Mouse (Mus musculus): Measurements from ENCODE around the gene Unc93a2. TPM values are rescaled to one million over a fixed set of nuclear protein-coding genes. Genes with fewer than 3 reads are reported as not detected.
"Not testable (repeated sequence)": the region's sequence is repeated elsewhere in the genome, so short reads cannot be mapped to it uniquely, and the experiment has no call there.

The Unc93a2 gene
- polyA plus RNA-seq, 1 experiment = 0.13 TPM

DNA sequence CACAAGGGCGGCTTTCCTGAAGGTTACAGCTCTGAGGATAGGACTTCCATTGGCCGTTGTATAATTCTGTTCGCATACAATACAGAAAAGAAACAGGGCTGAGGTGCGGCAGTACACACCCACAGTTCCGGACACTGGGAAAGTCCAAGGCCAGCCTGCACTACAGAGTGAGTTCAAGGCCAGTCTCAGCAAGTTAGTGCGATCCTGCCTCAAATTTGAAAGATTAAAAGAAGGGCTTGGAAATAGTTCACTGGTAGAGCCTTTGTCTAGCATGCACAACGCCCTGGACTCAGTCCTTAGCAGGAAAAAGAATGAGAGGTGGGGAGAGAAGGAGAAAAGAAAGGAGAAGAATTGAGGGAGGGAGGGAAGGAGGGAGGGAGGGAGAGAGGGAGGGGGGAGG lies 9.9 kb upstream of the Unc93a2 start:
- not testable (repeated sequence) for DNase-seq; H3K4me3 ChIP-seq (ENCODE audit: insufficient read depth, low read depth, low read length); H3K4me1 ChIP-seq (ENCODE audit: control insufficient read depth, insufficient read depth, low read length); H3K27ac ChIP-seq (ENCODE audit: insufficient read depth, low read depth, low read length); H3K27me3 ChIP-seq (replicated peaks; ENCODE audit: control insufficient read depth, insufficient read depth, low read length); H3K36me3 ChIP-seq (ENCODE audit: control insufficient read depth, insufficient read depth, low read length)
- WGBS = 90% methylated on average over 7 of the region's 7 CpGs

DNA sequence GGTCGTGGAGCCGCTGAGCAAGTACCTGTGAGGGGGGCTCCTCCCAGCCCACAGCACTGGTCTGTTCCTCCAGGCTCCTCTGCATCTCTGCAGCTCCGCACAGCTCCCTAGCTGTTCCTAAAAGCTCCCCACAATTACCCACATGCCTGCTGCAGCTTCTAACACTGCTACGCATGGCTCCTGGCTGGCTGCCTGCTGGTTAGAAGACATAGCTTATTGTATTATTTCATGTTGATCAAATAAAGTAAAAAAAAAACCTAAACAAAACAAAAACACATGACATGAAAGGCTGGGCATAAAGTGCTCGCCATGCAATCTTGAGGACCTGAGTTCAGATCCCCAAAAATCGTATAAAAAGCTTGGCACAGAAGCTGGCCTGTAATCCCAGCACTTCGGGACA lies 4.6 kb upstream of the Unc93a2 start:
- not testable (repeated sequence) for H3K4me3 ChIP-seq (ENCODE audit: insufficient read depth, low read depth, low read length); DNase-seq; H3K36me3 ChIP-seq (ENCODE audit: control insufficient read depth, insufficient read depth, low read length); H3K27me3 ChIP-seq (replicated peaks; ENCODE audit: control insufficient read depth, insufficient read depth, low read length); H3K4me1 ChIP-seq (ENCODE audit: control insufficient read depth, insufficient read depth, low read length); H3K27ac ChIP-seq (ENCODE audit: insufficient read depth, low read depth, low read length)
- WGBS = 81% methylated on average over 7 of the region's 7 CpGs

GRCm38 (mm10) chr17:7388958-7389356 lies 3.7 kb upstream of the Unc93a2 start:
- not testable (repeated sequence) for DNase-seq; H3K4me3 ChIP-seq (ENCODE audit: insufficient read depth, low read depth, low read length); H3K27me3 ChIP-seq (replicated peaks; ENCODE audit: control insufficient read depth, insufficient read depth, low read length); H3K36me3 ChIP-seq (ENCODE audit: control insufficient read depth, insufficient read depth, low read length); H3K4me1 ChIP-seq (ENCODE audit: control insufficient read depth, insufficient read depth, low read length); H3K27ac ChIP-seq (ENCODE audit: insufficient read depth, low read depth, low read length)
- WGBS = 77% methylated on average over 8 of the region's 8 CpGs

- not testable (repeated sequence) for H3K36me3 ChIP-seq (ENCODE audit: control insufficient read depth, insufficient read depth, low read length); H3K27me3 ChIP-seq (replicated peaks; ENCODE audit: control insufficient read depth, insufficient read depth, low read length); H3K4me3 ChIP-seq (ENCODE audit: insufficient read depth, low read depth, low read length); H3K4me1 ChIP-seq (ENCODE audit: control insufficient read depth, insufficient read depth, low read length); DNase-seq; H3K27ac ChIP-seq (ENCODE audit: insufficient read depth, low read depth, low read length)
- WGBS = no CpG with 5 or more reads among the region's 2 CpGs
Observed at GRCm38 (mm10) chr17:7388341-7388957, 3.2 kb upstream of the Unc93a2 start.

- WGBS = 74% methylated on average over 8 of the region's 8 CpGs
- H3K27ac ChIP-seq (ENCODE audit: insufficient read depth, low read depth, low read length) = not testable (repeated sequence)
Observed at GRCm38 (mm10) chr17:7386016-7386415, 752 bp upstream of the Unc93a2 start.

GRCm38 (mm10) chr17:7383167-7384143 lies 1.8 kb downstream of the Unc93a2 start:
- not testable (repeated sequence) for H3K27ac ChIP-seq (ENCODE audit: insufficient read depth, low read depth, low read length); H3K36me3 ChIP-seq (ENCODE audit: control insufficient read depth, insufficient read depth, low read length); DNase-seq; H3K4me1 ChIP-seq (ENCODE audit: control insufficient read depth, insufficient read depth, low read length); H3K4me3 ChIP-seq (ENCODE audit: insufficient read depth, low read depth, low read length); H3K27me3 ChIP-seq (replicated peaks; ENCODE audit: control insufficient read depth, insufficient read depth, low read length)
- 55% methylated on average over 12 of the region's 13 CpGs for WGBS

More at GRCm38 (mm10) chr17:7386016-7386415, 752 bp upstream of the Unc93a2 start:
- not testable (repeated sequence) for DNase-seq; H3K36me3 ChIP-seq (ENCODE audit: control insufficient read depth, insufficient read depth, low read length); H3K4me3 ChIP-seq (ENCODE audit: insufficient read depth, low read depth, low read length); H3K27me3 ChIP-seq (replicated peaks; ENCODE audit: control insufficient read depth, insufficient read depth, low read length); H3K4me1 ChIP-seq (ENCODE audit: control insufficient read depth, insufficient read depth, low read length)

GRCm38 (mm10) chr17:7382711-7383110 lies 2.6 kb downstream of the Unc93a2 start:
- not testable (repeated sequence) for H3K27ac ChIP-seq (ENCODE audit: insufficient read depth, low read depth, low read length); H3K36me3 ChIP-seq (ENCODE audit: control insufficient read depth, insufficient read depth, low read length); H3K4me3 ChIP-seq (ENCODE audit: insufficient read depth, low read depth, low read length); H3K4me1 ChIP-seq (ENCODE audit: control insufficient read depth, insufficient read depth, low read length); H3K27me3 ChIP-seq (replicated peaks; ENCODE audit: control insufficient read depth, insufficient read depth, low read length); DNase-seq
- WGBS = 66% methylated on average over 1 of the region's 3 CpGs

DNA sequence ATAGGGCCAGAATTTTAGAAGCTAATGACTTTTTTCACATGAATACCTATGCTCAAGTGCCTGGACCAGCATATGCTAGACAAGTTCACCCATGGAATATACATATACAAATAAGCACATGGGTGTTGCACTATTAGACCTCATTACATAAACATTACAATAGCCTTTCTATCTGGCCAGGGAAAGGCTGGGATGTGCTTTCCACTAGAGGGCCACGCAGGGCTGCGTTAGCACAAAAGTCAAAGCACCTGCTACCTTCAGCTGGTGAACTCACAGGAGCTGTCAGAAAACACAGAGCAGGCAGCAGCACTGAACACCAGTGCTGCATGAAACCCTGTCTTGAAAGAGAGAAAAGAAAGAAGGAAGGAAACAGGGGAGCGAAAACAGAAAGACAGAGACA lies 7.4 kb downstream of the Unc93a2 start:
- not testable (repeated sequence) for H3K4me1 ChIP-seq (ENCODE audit: control insufficient read depth, insufficient read depth, low read length); H3K4me3 ChIP-seq (ENCODE audit: insufficient read depth, low read depth, low read length); H3K27me3 ChIP-seq (replicated peaks; ENCODE audit: control insufficient read depth, insufficient read depth, low read length); H3K36me3 ChIP-seq (ENCODE audit: control insufficient read depth, insufficient read depth, low read length); DNase-seq; H3K27ac ChIP-seq (ENCODE audit: insufficient read depth, low read depth, low read length)
- 12% methylated on average over 2 of the region's 3 CpGs for WGBS

- DNase-seq; H3K36me3 ChIP-seq (ENCODE audit: control insufficient read depth, insufficient read depth, low read length); H3K4me3 ChIP-seq (ENCODE audit: insufficient read depth, low read depth, low read length); H3K4me1 ChIP-seq (ENCODE audit: control insufficient read depth, insufficient read depth, low read length); H3K27me3 ChIP-seq (replicated peaks; ENCODE audit: control insufficient read depth, insufficient read depth, low read length); H3K27ac ChIP-seq (ENCODE audit: insufficient read depth, low read depth, low read length): not testable (repeated sequence)
- WGBS = 100% methylated on average over 1 of the region's 3 CpGs
Observed at GRCm38 (mm10) chr17:7376951-7377700, 8.1 kb downstream of the Unc93a2 start.

- H3K27me3 ChIP-seq (replicated peaks; ENCODE audit: control insufficient read depth, insufficient read depth, low read length); DNase-seq; H3K36me3 ChIP-seq (ENCODE audit: control insufficient read depth, insufficient read depth, low read length); H3K4me3 ChIP-seq (ENCODE audit: insufficient read depth, low read depth, low read length); H3K27ac ChIP-seq (ENCODE audit: insufficient read depth, low read depth, low read length); H3K4me1 ChIP-seq (ENCODE audit: control insufficient read depth, insufficient read depth, low read length): not testable (repeated sequence)
- WGBS = 92% methylated on average over 3 of the region's 5 CpGs
Observed at GRCm38 (mm10) chr17:7371879-7372278, 13.4 kb downstream of the Unc93a2 start, which contains the start of gene Gm49630. Gene Gm49630, minus strand, starts transcription at chr17:7371979.

DNA sequence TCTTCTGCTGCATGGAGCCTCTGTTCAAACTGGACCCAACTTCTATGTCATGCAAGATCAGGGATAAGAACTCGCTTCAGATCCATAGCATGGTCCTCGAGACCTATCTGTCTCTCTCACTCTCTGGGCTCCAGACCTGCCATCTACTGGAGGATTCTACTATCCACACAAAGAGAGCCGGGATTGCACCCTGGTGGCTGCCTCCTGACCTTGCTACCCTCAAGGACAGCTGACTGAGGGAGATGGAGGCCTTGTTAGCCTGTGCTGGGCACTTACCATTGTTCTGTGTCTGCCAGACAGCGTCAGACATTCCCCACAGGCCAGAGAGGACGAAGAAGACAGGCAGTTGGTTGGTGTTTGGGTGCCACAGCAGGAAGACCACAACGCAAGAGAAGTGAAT lies 15.9 kb downstream of the Unc93a2 start:
- not testable (repeated sequence) for DNase-seq; H3K27me3 ChIP-seq (replicated peaks; ENCODE audit: control insufficient read depth, insufficient read depth, low read length); H3K4me1 ChIP-seq (ENCODE audit: control insufficient read depth, insufficient read depth, low read length); H3K27ac ChIP-seq (ENCODE audit: insufficient read depth, low read depth, low read length); H3K36me3 ChIP-seq (ENCODE audit: control insufficient read depth, insufficient read depth, low read length); H3K4me3 ChIP-seq (ENCODE audit: insufficient read depth, low read depth, low read length)
- WGBS = 70% methylated on average over 6 of the region's 6 CpGs

All from kidney, adult 2 months (tissue).